Mouse (Mus musculus): Measurements from ENCODE around the gene Defb9.
"Not testable (repeated sequence)": the region's sequence is repeated elsewhere in the genome, so short reads cannot be mapped to it uniquely, and the experiment has no call there.

The Defb9 gene

DNA sequence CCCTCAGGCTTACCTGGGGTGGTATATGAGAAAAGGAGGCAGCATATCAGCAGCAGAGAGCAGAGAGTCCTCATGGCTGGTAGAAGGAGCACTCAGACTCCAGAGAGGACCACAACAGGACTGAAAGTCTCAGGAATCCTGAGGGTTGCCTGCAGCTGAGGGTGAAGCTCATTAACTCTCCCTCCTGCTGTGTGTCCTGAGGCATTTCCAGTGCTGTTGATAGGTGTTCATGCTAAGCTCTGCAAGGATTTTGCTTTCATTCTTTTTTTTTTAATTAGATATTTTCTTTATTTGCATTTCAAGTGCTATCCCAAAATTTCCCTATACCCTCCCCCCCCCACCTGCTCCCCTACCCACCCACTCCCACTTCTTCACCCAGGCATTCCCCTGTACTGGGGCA lies at the start of gene Defb9:
TSS of gene Defb9 (minus strand) at position 101 of the 400 bp plus-strand sequence.
- not testable (repeated sequence) for DNase-seq (ENCODE audit: low spot score)

- DNase-seq (ENCODE audit: low spot score) = no peak
These were observed 47.4 kb upstream of the Defb9 start, which contains the start of gene Defb15 for GRCm38 (mm10) chr8:21932610-21933009. Defb15 (minus strand) TSS chr8:21932710.

DNA sequence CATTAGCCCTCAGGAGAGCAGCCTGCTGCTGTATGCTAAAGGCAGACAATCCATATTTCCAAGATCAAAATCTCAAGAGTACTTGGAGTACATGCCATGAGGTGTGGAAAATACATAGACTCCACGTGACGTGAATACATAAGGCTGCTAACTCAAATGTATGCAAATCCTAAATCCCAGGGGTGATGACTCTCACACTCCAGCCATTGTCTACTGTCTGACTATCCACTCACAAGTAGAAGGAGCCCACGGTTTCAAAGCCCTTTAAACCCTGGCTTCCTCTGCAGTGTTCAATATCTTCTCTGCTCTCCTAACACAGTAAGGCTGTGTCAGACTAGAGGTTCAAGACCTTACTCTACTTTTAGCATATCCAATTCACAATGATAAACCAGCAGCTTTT lies 45.5 kb upstream of the Defb9 start:
- DNase-seq (ENCODE audit: low spot score) = not testable (repeated sequence)

DNA sequence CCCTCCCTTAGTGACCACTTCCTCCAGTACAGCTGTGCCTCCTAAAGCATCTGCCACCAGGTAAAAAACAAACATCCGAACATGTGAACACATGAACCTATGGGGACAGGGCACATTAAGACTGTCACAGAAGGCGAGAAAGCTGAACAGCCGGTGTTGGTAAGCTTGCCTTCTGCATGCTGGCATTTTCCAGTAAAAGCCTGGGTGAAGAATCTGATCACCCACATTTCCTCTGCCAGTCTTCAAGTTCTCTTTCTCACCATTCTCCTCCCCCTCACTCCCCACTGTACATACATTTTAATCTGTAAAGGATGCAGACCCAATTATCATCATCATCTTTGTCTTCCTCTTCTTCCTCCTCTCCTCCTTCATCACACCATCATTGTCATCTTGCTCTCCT lies 30.4 kb upstream of the Defb9 start:
- no peak for DNase-seq (ENCODE audit: low spot score)

- no peak for DNase-seq (ENCODE audit: low spot score)
These were observed 27.3 kb upstream of the Defb9 start for GRCm38 (mm10) chr8:21912554-21912953.

DNA sequence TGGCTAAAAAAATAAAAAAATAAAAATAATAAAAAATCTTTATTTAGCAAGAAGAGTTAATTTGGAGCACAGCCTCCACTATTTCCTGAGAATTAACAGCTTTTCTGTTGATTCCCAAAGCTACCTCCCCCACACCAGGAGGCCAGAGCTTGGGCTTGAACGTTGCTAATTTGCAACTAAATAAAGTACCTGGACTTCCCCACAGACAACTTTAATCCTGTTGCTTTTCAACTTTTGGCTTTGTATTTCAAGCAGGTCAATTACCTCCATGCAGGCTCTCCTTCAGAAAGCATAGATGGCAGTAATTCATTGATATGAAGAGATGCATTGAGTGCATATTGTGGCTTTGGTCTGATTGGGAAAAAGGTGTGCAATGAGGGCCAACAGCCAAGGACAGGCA lies 26.7 kb upstream of the Defb9 start:
- no peak for DNase-seq (ENCODE audit: low spot score)

DNA sequence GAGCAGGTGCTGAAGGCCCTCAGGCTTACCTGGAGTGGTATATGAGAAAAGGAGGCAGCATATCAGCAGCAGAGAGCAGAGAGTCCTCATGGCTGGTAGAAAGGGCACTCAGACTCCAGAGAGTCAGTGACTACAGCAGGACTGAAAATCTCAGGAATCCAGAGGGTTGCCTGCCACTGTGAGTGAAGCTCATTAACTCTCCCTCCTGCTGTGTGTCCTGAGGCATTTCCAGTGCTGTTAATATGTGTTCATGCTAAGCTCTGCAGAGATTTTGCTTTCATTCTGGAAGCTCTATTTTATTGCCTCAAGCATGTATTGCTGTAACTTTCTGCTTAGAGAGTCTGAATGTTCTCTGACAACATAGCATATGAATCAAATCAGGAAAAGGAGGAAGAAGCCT lies 21.1 kb upstream of the Defb9 start, which contains the start of gene Defb11:
TSS of gene Defb11 (minus strand) at position 123 of the 400 bp plus-strand sequence.
- DNase-seq (ENCODE audit: low spot score) = not testable (repeated sequence)

- DNase-seq (ENCODE audit: low spot score) = not testable (repeated sequence)
These were observed 26.6 kb downstream of the Defb9 start, which contains the start of gene Defb10 for GRCm38 (mm10) chr8:21858586-21858985. Defb10 (plus strand) TSS chr8:21858901.
